Mouse (Mus musculus): Measurements from ENCODE around the gene Sash1. TPM values are rescaled to one million over a fixed set of nuclear protein-coding genes. Genes with fewer than 3 reads are reported as not detected.

Gene Sash1
- polyA plus RNA-seq, 1 experiment from 2014 or later: 6.4 TPM

GRCm38 (mm10) chr10:8692531-8692930 lies 193.3 kb downstream of the Sash1 start:
- H3K4me2 ChIP-seq: no peak overlapping the region
- H3K9me3 ChIP-seq (ENCODE audit: low read depth, low read length): no peaks in the 10 kb centered on the region
- no peak overlapping the region for H3K9ac ChIP-seq
- no peak overlapping the region for H3K27ac ChIP-seq (ENCODE audit: low read depth)
- no peaks in the 10 kb centered on the region for H3K36me3 ChIP-seq (ENCODE audit: insufficient read depth)
- TF ChIP-seq CTCF (IDR thresholded peaks at IDR 0.05; ENCODE audit: low read depth): no peak
- no peaks in the 10 kb centered on the region for H3K4me1 ChIP-seq (ENCODE audit: insufficient read depth)
- 92% methylated on average over 2 of the region's 2 CpGs for WGBS
- no peaks in the 10 kb centered on the region for H3K27me3 ChIP-seq (ENCODE audit: insufficient read depth, low read length)
- DNase-seq (no peak), ATAC-seq (ENCODE audit: insufficient read depth) (no peak)
- H3K4me3 ChIP-seq (ENCODE audit: low read depth, low read length): no peak overlapping the region

- no peaks in the 10 kb centered on the region for H3K36me3 ChIP-seq (ENCODE audit: insufficient read depth)
- no peaks in the 10 kb centered on the region for H3K27me3 ChIP-seq (ENCODE audit: insufficient read depth, low read length)
- ATAC-seq (ENCODE audit: insufficient read depth) (no peak), DNase-seq (no peak)
- no peak overlapping the region for H3K27ac ChIP-seq (ENCODE audit: low read depth)
- WGBS: 81% methylated on average over 1 of the region's 1 CpGs
- no peak overlapping the region for H3K4me3 ChIP-seq (ENCODE audit: low read depth, low read length)
- no peaks in the 10 kb centered on the region for H3K9me3 ChIP-seq (ENCODE audit: low read depth, low read length)
- H3K4me2 ChIP-seq: no peak overlapping the region
- H3K4me1 ChIP-seq (ENCODE audit: insufficient read depth): no peaks in the 10 kb centered on the region
- TF ChIP-seq CTCF (IDR thresholded peaks at IDR 0.05; ENCODE audit: low read depth): no peak
- H3K9ac ChIP-seq: no peak overlapping the region
Observed at GRCm38 (mm10) chr10:8686219-8686618, 199.7 kb downstream of the Sash1 start.

- Histone ChIP-seq H3K4me1 (ENCODE audit: insufficient read depth) (no peaks in the 10 kb centered on the region), H3K9me3 (ENCODE audit: low read depth, low read length) (no peaks in the 10 kb centered on the region), H3K4me2 (no peak overlapping the region), H3K27ac (ENCODE audit: low read depth) (no peak overlapping the region), H3K4me3 (ENCODE audit: low read depth, low read length) (no peak overlapping the region), H3K9ac (no peak overlapping the region), H3K36me3 (ENCODE audit: insufficient read depth) (no peaks in the 10 kb centered on the region), H3K27me3 (ENCODE audit: insufficient read depth, low read length) (no peaks in the 10 kb centered on the region)
- TF ChIP-seq CTCF (IDR thresholded peaks at IDR 0.05; ENCODE audit: low read depth): no peak
- 83% methylated on average over 7 of the region's 7 CpGs for WGBS
- ATAC-seq (ENCODE audit: insufficient read depth): no peak
- DNase-seq: no peak
Observed at GRCm38 (mm10) chr10:8685269-8685668, 200.6 kb downstream of the Sash1 start.

- ATAC-seq (ENCODE audit: insufficient read depth) (no peak), DNase-seq (peak; percentile 90)
- Histone ChIP-seq H3K4me3 (ENCODE audit: low read depth, low read length) (no peak overlapping the region), H3K27ac (ENCODE audit: low read depth) (no peak overlapping the region), H3K4me2 (no peak overlapping the region), H3K9ac (no peak overlapping the region), H3K27me3 (ENCODE audit: insufficient read depth, low read length) (no peaks in the 10 kb centered on the region), H3K9me3 (ENCODE audit: low read depth, low read length) (no peaks in the 10 kb centered on the region), H3K4me1 (ENCODE audit: insufficient read depth) (no peaks in the 10 kb centered on the region), H3K36me3 (ENCODE audit: insufficient read depth) (no peaks in the 10 kb centered on the region)
- WGBS: 11% methylated on average over 4 of the region's 4 CpGs
- peak; percentile 92 for TF ChIP-seq CTCF (IDR thresholded peaks at IDR 0.05; ENCODE audit: low read depth)
Observed at GRCm38 (mm10) chr10:8682900-8683299, 203.0 kb downstream of the Sash1 start.

- 71% methylated on average over 6 of the region's 6 CpGs for WGBS
- no peak for ATAC-seq (ENCODE audit: insufficient read depth)
Observed at GRCm38 (mm10) chr10:8682341-8682740, 203.5 kb downstream of the Sash1 start.

GRCm38 (mm10) chr10:8676722-8677121 lies 209.1 kb downstream of the Sash1 start:
- Histone ChIP-seq H3K9ac (no peak overlapping the region), H3K9me3 (ENCODE audit: low read depth, low read length) (no peaks in the 10 kb centered on the region), H3K36me3 (ENCODE audit: insufficient read depth) (no peaks in the 10 kb centered on the region), H3K27ac (ENCODE audit: low read depth) (no peak overlapping the region), H3K27me3 (ENCODE audit: insufficient read depth, low read length) (no peaks in the 10 kb centered on the region), H3K4me3 (ENCODE audit: low read depth, low read length) (no peak overlapping the region), H3K4me2 (no peak overlapping the region), H3K4me1 (ENCODE audit: insufficient read depth) (no peaks in the 10 kb centered on the region)
- no peak for TF ChIP-seq CTCF (IDR thresholded peaks at IDR 0.05; ENCODE audit: low read depth)
- 66% methylated on average over 5 of the region's 5 CpGs for WGBS
- ATAC-seq (ENCODE audit: insufficient read depth) (no peak), DNase-seq (no peak)

More at GRCm38 (mm10) chr10:8682341-8682740, 203.5 kb downstream of the Sash1 start:
- peak; percentile 13; the same call in 1 of the 2 replicates for TF ChIP-seq CTCF (IDR thresholded peaks at IDR 0.05; ENCODE audit: low read depth)
- Histone ChIP-seq H3K9me3 (ENCODE audit: low read depth, low read length) (no peaks in the 10 kb centered on the region), H3K4me1 (ENCODE audit: insufficient read depth) (no peaks in the 10 kb centered on the region), H3K9ac (no peak overlapping the region), H3K4me2 (no peak overlapping the region), H3K27ac (ENCODE audit: low read depth) (no peak overlapping the region), H3K4me3 (ENCODE audit: low read depth, low read length) (no peak overlapping the region), H3K36me3 (ENCODE audit: insufficient read depth) (no peaks in the 10 kb centered on the region), H3K27me3 (ENCODE audit: insufficient read depth, low read length) (no peaks in the 10 kb centered on the region)
- DNase-seq: peak; percentile 37

All from lung, embryonic 14.5 days (tissue).